Mouse (Mus musculus) intestine, postnatal 0 days (tissue): ENCODE measurements at regions not wholly inside any gene's neighbourhood (a gene's known extent, or its start where the extent isn't known, plus 50 kb on each side); places are given as distances from the start of the nearest gene placed in this dataset.

ENCODE experiments used
- ATAC-seq: fragments of 200-750 bp; cut with Nextera tagmentation; 2 replicates; pipeline ENCODE4 v1.8.0; 2017; ENCODE audit warnings: mild to moderate bottlenecking, moderate TSS enrichment, moderate library complexity
- H3K27ac ChIP-seq: fragments of 300-500 bp; sonication (generic); 2 replicates; pipeline ENCODE4 v1.5.1; 2014; ENCODE audit warnings: mild to moderate bottlenecking, low read depth, low read length, moderate library complexity
- H3K27me3 ChIP-seq: fragments of 300-500 bp; sonication (generic); replicated peaks from 2 replicates; pipeline ENCODE4 v1.6.1; 2014; ENCODE audit warnings: low read length, mixed read lengths; ENCODE audit not compliant: control insufficient read depth, insufficient read depth
- H3K36me3 ChIP-seq: fragments of 300-500 bp; sonication (generic); 2 replicates; pipeline ENCODE4 v1.6.1; 2014; ENCODE audit warnings: mild to moderate bottlenecking, moderate library complexity; ENCODE audit not compliant: control insufficient read depth, insufficient read depth
- H3K4me1 ChIP-seq: fragments of 300-500 bp; sonication (generic); replicated peaks from 2 replicates; pipeline ENCODE4 v1.6.1; 2014; ENCODE audit warnings: antibody characterized with exemption, low read length, mixed read lengths; ENCODE audit not compliant: control insufficient read depth, insufficient read depth
- H3K4me2 ChIP-seq: fragments of 300-500 bp; sonication (generic); replicated peaks from 2 replicates; pipeline ENCODE4 v1.6.1; 2014; ENCODE audit warnings: low read depth, mild to moderate bottlenecking, moderate library complexity
- H3K4me3 ChIP-seq: fragments of 300-500 bp; sonication (generic); 2 replicates; pipeline ENCODE4 v1.5.1; 2014; ENCODE audit warnings: low read depth, low read length
- H3K9ac ChIP-seq: fragments of 300-500 bp; sonication (generic); 2 replicates; pipeline ENCODE4 v1.6.1; 2014; ENCODE audit warnings: mild to moderate bottlenecking, low read depth, low read length
- H3K9me3 ChIP-seq: fragments of 300-500 bp; sonication (generic); 2 replicates; pipeline ENCODE4 v1.6.1; 2016; ENCODE audit warnings: mixed run types; ENCODE audit not compliant: control insufficient read depth
- CTCF ChIP-seq: sonication (generic); IDR thresholded peaks from 2 replicates; pipeline ENCODE4 v1.5.1; 2016; ENCODE audit warnings: low read depth, mild to moderate bottlenecking, control low read depth, antibody characterized with exemption, moderate library complexity
- WGBS: fragments of 180-500 bp; shearing (Covaris S2); extraction: QIAGEN DNeasy Blood & Tissue Kit; methylation state at CpG from one replicate; pipeline ENCODE4 v1.1.7; 2014; 5-methylcytosine and 5-hydroxymethylcytosine counted together

- ATAC-seq, result no peak
- no peak overlapping the region for H3K9ac ChIP-seq
- no peak for TF ChIP-seq CTCF
- no peaks in the 10 kb centered on the region for H3K36me3 ChIP-seq
- no peaks in the 10 kb centered on the region for H3K4me1 ChIP-seq
- H3K27me3 ChIP-seq, result no peaks in the 10 kb centered on the region
- no peak overlapping the region for H3K27ac ChIP-seq
- H3K9me3 ChIP-seq, result no peaks in the 10 kb centered on the region
- H3K4me2 ChIP-seq, result no peak overlapping the region
- 69% methylated on average over 6 of the region's 6 CpGs for WGBS
- H3K4me3 ChIP-seq, result no peak overlapping the region
Measured at GRCm38 (mm10) chr12:71487591-71488435, 178.1 kb downstream of the Dact1 start.

- TF ChIP-seq CTCF, result no peak
- no peaks in the 10 kb centered on the region for H3K9me3 ChIP-seq
- no peak overlapping the region for H3K4me2 ChIP-seq
- H3K27me3 ChIP-seq, result no peaks in the 10 kb centered on the region
- no peaks in the 10 kb centered on the region for H3K36me3 ChIP-seq
- no peak overlapping the region for H3K9ac ChIP-seq
- no peak overlapping the region for H3K27ac ChIP-seq
- ATAC-seq, result no peak
- H3K4me1 ChIP-seq, result no peaks in the 10 kb centered on the region
- no peak overlapping the region for H3K4me3 ChIP-seq
- 76% methylated on average over 7 of the region's 7 CpGs for WGBS
Measured at GRCm38 (mm10) chr12:71489295-71489694, 179.6 kb downstream of the Dact1 start.

- TF ChIP-seq CTCF, result no peak
- Histone ChIP-seq H3K36me3 (no peaks in the 10 kb centered on the region), H3K4me2 (no peak overlapping the region), H3K27me3 (no peaks in the 10 kb centered on the region), H3K4me3 (no peak overlapping the region), H3K27ac (no peak overlapping the region), H3K4me1 (no peaks in the 10 kb centered on the region), H3K9me3 (no peaks in the 10 kb centered on the region), H3K9ac (no peak overlapping the region)
- 42% methylated on average over 10 of the region's 10 CpGs for WGBS
- ATAC-seq, result no peak
Measured at GRCm38 (mm10) chr12:71494803-71495293, 185.2 kb downstream of the Dact1 start.

GRCm38 (mm10) chr12:71498246-71499029, 188.8 kb downstream of the Dact1 start:
- no peak overlapping the region for H3K27ac ChIP-seq
- H3K27me3 ChIP-seq, result no peaks in the 10 kb centered on the region
- ATAC-seq, result no peak
- no peaks in the 10 kb centered on the region for H3K9me3 ChIP-seq
- no peaks in the 10 kb centered on the region for H3K4me1 ChIP-seq
- peak; percentile 69 for TF ChIP-seq CTCF
- H3K4me3 ChIP-seq, result no peak overlapping the region
- no peak overlapping the region for H3K4me2 ChIP-seq
- 59% methylated on average over 14 of the region's 14 CpGs for WGBS
- no peaks in the 10 kb centered on the region for H3K36me3 ChIP-seq
- no peak overlapping the region for H3K9ac ChIP-seq

GRCm38 (mm10) chr12:71501299-71501810, 191.7 kb downstream of the Dact1 start:
- Histone ChIP-seq H3K4me2 (no peak overlapping the region), H3K27ac (no peak overlapping the region)
- 52% methylated on average over 7 of the region's 7 CpGs for WGBS

GRCm38 (mm10) chr12:71503265-71503664, 193.6 kb downstream of the Dact1 start:
- 77% methylated on average over 11 of the region's 11 CpGs for WGBS

More at GRCm38 (mm10) chr12:71501299-71501810, 191.7 kb downstream of the Dact1 start:
- no peaks in the 10 kb centered on the region for H3K9me3 ChIP-seq
- no peaks in the 10 kb centered on the region for H3K36me3 ChIP-seq
- H3K4me1 ChIP-seq, result no peaks in the 10 kb centered on the region
- no peak for TF ChIP-seq CTCF
- no peak for ATAC-seq
- H3K27me3 ChIP-seq, result no peaks in the 10 kb centered on the region
- no peak overlapping the region for H3K4me3 ChIP-seq
- no peak overlapping the region for H3K9ac ChIP-seq

More at GRCm38 (mm10) chr12:71503265-71503664, 193.6 kb downstream of the Dact1 start:
- H3K4me2 ChIP-seq, result no peak overlapping the region
- H3K4me1 ChIP-seq, result no peaks in the 10 kb centered on the region
- H3K27me3 ChIP-seq, result no peaks in the 10 kb centered on the region
- TF ChIP-seq CTCF, result no peak
- no peaks in the 10 kb centered on the region for H3K36me3 ChIP-seq
- H3K4me3 ChIP-seq, result no peak overlapping the region
- no peaks in the 10 kb centered on the region for H3K9me3 ChIP-seq
- H3K9ac ChIP-seq, result no peak overlapping the region
- H3K27ac ChIP-seq, result no peak overlapping the region
- ATAC-seq, result no peak
